Mouse (Mus musculus): ENCODE measurements around the gene Orai3.

DNA sequence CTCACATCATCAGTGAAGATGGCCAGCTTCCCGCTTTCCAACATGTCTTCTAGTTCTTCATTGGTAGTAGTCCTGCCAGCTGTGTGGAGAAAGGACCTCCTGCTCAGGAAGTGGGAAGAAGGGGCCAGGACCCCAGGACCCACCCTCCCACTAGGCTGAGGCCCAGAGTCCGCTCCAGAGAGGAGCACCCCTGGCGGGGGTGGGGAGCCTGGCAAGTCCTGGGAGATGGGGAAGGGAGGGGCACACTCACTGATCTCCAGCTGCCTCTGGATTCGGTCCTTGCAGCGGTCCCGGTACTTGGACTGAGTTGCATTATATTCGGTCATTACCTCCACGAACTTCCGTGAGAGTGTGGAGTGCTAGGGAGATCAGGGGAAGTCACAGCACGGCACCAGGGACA, 41.0 kb downstream of the Orai3 start:
- TF ChIP-seq CTCF (IDR thresholded peaks at IDR 0.05) = no peak
- no peak for TF ChIP-seq POLR2A (IDR thresholded peaks at IDR 0.05; ENCODE audit: insufficient read depth, low read depth, low read length)

All from heart, adult 2 months (tissue).